Mouse (Mus musculus) embryonic facial prominence, embryonic 14.5 days (tissue): ENCODE data around the gene Crip3. TPM values are rescaled to one million over a fixed set of nuclear protein-coding genes. Genes with fewer than 3 reads are reported as not detected.

ENCODE experiments used
- ATAC-seq: fragments of 200-750 bp; cut with Nextera tagmentation; 2 replicates; pipeline ENCODE4 v1.8.0; 2017; ENCODE audit warnings: low read depth, moderate number of reproducible peaks, moderate TSS enrichment
- DNase-seq: peaks from one replicate; pipeline ENCODE4 v3.0.0-alpha.2; 2015; ENCODE audit warnings: low spot score
- H3K27ac ChIP-seq: fragments of 300-500 bp; sonication (generic); replicated peaks from 2 replicates; pipeline ENCODE4 v1.5.1; 2014; ENCODE audit warnings: low read depth, mild to moderate bottlenecking, low read length, moderate library complexity
- H3K27me3 ChIP-seq: fragments of 300-500 bp; sonication (generic); replicated peaks from 2 replicates; pipeline ENCODE4 v1.6.1; 2014; ENCODE audit warnings: low read length; ENCODE audit not compliant: control insufficient read depth, insufficient read depth
- H3K36me3 ChIP-seq: fragments of 300-500 bp; sonication (generic); 2 replicates; pipeline ENCODE4 v1.6.1; 2014; ENCODE audit warnings: low read length, mixed read lengths; ENCODE audit not compliant: control insufficient read depth, insufficient read depth
- H3K4me1 ChIP-seq: fragments of 300-500 bp; sonication (generic); 2 replicates; pipeline ENCODE4 v1.6.1; 2014; ENCODE audit warnings: antibody characterized with exemption, low read length; ENCODE audit not compliant: control insufficient read depth, insufficient read depth
- H3K4me2 ChIP-seq: fragments of 300-500 bp; sonication (generic); 2 replicates; pipeline ENCODE4 v1.6.1; 2014; ENCODE audit warnings: low read depth, mild to moderate bottlenecking, low read length, moderate library complexity, mixed read lengths
- H3K4me3 ChIP-seq: fragments of 300-500 bp; sonication (generic); 2 replicates; pipeline ENCODE4 v1.5.1; 2014; ENCODE audit warnings: low read depth, mild to moderate bottlenecking, low read length
- H3K9ac ChIP-seq: fragments of 300-500 bp; sonication (generic); 2 replicates; pipeline ENCODE4 v1.6.1; 2014; ENCODE audit warnings: low read depth, mild to moderate bottlenecking, low read length, moderate library complexity, mixed read lengths
- H3K9me3 ChIP-seq: fragments of 300-500 bp; sonication (generic); 2 replicates; pipeline ENCODE4 v1.6.1; 2016; ENCODE audit warnings: low read length; ENCODE audit not compliant: control insufficient read depth
- WGBS: fragments of 180-500 bp; shearing (Covaris S2); extraction: QIAGEN DNeasy Blood & Tissue Kit; methylation state at CpG from one replicate; pipeline ENCODE4 v1.1.7; 2014; 5-methylcytosine and 5-hydroxymethylcytosine counted together
- polyA plus RNA-seq: library from polyadenylated mRNA; unstranded; fragments of >200 nt; fragmentation: Nextera tagmentation; extraction: Ambion mirVana; gene quantifications from 2 replicates; pipeline ENCODE4 v1.2.1, GENCODE M21; 2014

Gene Crip3
- polyA plus RNA-seq, 1 experiment from 2014 or later: 0.99 TPM

DNA sequence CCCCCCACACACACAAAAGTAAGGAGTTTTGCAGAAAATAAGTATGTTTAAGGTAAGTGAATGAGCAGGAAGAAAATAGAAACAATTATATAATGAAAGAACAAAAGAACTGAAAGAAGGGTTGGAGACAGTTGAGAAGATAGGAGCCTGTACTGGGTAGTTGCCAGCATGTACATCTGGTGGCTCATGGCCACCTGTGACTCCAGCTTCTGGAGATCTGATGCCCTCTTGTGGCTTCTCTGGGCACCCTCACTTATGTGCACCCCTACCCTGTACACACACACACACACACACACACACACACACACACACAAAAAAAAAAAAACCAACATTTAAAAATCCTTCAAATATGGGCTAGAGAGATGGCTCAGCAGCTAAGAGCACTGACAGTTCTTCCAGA lies 9.0 kb upstream of the Crip3 start:
- H3K27me3 ChIP-seq: no peaks in the 10 kb centered on the region

DNA sequence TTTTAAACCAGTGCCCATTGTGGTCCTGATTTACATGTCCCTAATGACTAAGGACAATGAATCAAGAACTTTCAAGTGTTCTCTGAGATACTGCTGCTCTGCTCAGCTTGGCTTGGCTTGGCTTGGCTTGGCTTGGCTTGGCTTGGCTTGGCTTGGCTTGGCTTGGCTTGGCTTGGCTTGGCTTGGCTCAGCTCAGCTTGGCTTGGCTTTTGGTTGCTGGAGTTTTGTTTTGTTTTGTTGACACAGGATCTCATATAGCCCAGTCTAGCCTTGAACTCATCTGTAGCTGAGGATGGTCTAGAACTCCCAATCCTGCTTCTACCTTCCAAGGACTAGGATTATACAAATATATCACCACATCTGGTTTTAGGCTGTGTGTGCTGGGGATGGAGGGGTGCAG lies 2.2 kb upstream of the Crip3 start:
- Histone ChIP-seq H3K9ac (no peak overlapping the region), H3K36me3 (no peaks in the 10 kb centered on the region), H3K9me3 (no peaks in the 10 kb centered on the region), H3K4me3 (no peak overlapping the region), H3K4me2 (no peak overlapping the region), H3K27me3 (no peaks in the 10 kb centered on the region), H3K4me1 (peaks cover 7% of the 10 kb centered on the region; the same call in 1 of the 2 replicates), H3K27ac (no peak overlapping the region)
- DNase-seq (no peak), ATAC-seq (no peak)

More for the DNA sequence above, 9.0 kb upstream of the Crip3 start:
- Histone ChIP-seq H3K36me3 (0 out of 2 replicates have a peak, but pooled peaks cover 7% of the 10 kb centered on the region), H3K4me1 (no peaks in the 10 kb centered on the region), H3K4me2 (no peak overlapping the region), H3K9me3 (no peaks in the 10 kb centered on the region), H3K27ac (no peak overlapping the region), H3K9ac (no peak overlapping the region), H3K4me3 (no peak overlapping the region)
- ATAC-seq (no peak), DNase-seq (no peak)

DNA sequence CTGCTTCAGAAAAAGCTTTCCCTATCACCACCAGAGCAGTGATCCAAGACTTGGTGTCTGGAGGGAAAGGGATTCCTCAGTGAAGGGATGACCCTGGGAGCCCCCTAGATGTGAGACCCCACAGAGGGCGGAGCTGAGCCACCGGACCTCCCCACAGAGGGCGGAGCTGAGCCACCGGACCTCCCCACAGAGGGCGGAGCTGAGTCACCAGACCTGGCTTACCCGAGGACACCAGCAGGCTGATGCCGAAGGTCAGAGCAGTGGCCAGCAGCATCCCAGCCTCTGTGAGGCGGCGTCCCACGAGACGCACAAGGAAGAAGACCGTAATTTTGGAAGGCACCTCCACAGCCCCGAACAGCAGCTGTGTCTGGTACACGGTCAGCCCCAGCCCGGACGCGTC lies 4.9 kb downstream of the Crip3 start:
- H3K27me3 ChIP-seq: 0 out of 2 replicates have a peak, but pooled peaks cover 4% of the 10 kb centered on the region
- DNase-seq: no peak

DNA sequence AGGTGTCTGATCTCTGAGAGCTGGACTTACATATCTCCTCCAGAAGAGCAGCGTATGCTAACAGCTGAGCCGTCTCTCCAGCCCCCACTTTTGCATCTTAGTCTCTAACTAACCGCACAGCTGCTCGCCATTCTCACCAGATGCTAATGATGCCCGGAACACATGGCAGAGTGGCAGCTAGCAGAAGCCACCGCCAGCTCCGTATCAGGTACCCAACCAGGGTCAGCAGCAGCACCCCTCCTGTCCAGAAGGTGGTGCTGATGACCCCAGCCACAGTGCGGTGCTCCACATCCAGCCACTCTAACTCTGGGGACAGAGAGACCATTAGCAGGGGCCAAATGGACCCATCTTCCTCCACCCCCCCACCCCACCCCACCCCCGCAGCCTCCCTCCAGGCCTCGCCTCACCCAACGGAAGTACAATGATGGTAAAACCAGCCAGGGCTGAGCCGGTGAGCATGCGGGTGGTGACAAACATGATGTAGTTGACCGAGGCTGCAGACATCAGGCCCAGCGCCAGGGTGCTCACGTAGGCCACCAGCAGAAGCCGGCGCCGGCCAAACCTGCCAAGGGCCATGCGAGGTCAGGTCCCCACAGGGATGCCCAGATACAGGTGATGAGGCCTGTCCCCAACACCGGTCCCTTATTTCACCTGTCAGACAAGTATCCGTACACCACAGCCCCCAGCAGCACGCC lies 8.1 kb downstream of the Crip3 start:
- Histone ChIP-seq H3K4me3 (no peak overlapping the region), H3K9me3 (no peaks in the 10 kb centered on the region), H3K27ac (no peak overlapping the region), H3K4me1 (peaks cover 5% of the 10 kb centered on the region; the same call in 1 of the 2 replicates), H3K9ac (peak overlapping the region; percentile 25; the same call in 1 of the 2 replicates), H3K27me3 (0 out of 2 replicates have a peak, but pooled peaks cover 4% of the 10 kb centered on the region), H3K4me2 (no peak overlapping the region; the same call in 1 of the 2 replicates), H3K36me3 (no peaks in the 10 kb centered on the region)
- peak; percentile 73 for ATAC-seq
- peak; percentile 44 for DNase-seq
- 23% methylated on average over 19 of the region's 23 CpGs for WGBS

More for the DNA sequence above, 4.9 kb downstream of the Crip3 start:
- Histone ChIP-seq H3K36me3 (no peaks in the 10 kb centered on the region), H3K4me3 (peak overlapping the region; percentile 14; the same call in 1 of the 2 replicates), H3K4me2 (peak overlapping the region; percentile 49), H3K4me1 (peaks cover 12% of the 10 kb centered on the region), H3K9me3 (no peaks in the 10 kb centered on the region), H3K9ac (peak overlapping the region; percentile 40; the same call in 1 of the 2 replicates), H3K27ac (no peak overlapping the region)
- ATAC-seq: no peak; the same call in 1 of the 2 replicates
- WGBS: 3% methylated on average over 15 of the region's 17 CpGs

DNA sequence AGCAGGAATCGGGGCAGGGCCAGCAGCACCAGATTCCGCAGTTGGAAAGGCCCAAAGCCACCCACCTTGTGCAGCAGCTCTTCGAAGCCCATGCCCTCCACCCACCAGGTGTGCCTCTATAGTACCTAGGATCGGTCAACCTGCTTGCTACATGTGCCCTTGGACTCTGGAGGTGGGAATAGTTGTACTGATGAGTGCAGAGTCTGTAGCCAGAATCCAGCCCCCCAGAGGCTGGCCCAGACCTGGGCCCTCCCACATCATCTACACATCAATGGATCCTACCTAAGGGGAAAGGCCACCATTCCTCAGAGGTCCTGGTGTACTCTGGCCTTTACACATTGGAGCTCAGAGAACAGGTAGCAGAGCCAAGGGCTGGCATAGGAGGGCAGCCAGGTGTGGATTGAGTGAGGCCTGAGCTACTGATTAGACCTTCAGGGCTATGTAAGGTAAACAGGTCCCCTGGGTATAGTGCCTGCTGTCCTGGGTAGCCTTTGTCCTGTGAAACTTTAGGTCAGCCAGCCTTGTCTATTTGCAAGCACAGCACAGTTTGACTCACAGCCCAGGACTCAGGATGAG lies 9.7 kb downstream of the Crip3 start, which contains the start of gene Slc22a7:
Gene Slc22a7, minus strand, starts transcription at position 160 of the 576 bp plus-strand sequence.
- H3K4me2 ChIP-seq: no peak within 1 kb of the TSS
- DNase-seq (no peak), ATAC-seq (no peak)
- H3K36me3 ChIP-seq: no peaks in the 10 kb centered on the region
- H3K27me3 ChIP-seq: peaks cover 17% of the 10 kb centered on the region
- H3K9ac ChIP-seq: 0 out of 2 replicates have a peak within 1 kb of the TSS, but pooled peaks have one; percentile 25
- WGBS: 78% methylated on average over 4 of the region's 4 CpGs
- H3K27ac ChIP-seq: no peak within 1 kb of the TSS
- peaks cover 5% of the 10 kb centered on the region; the same call in 1 of the 2 replicates for H3K4me1 ChIP-seq
- H3K9me3 ChIP-seq: no peaks in the 10 kb centered on the region
- no peak within 1 kb of the TSS for H3K4me3 ChIP-seq

DNA sequence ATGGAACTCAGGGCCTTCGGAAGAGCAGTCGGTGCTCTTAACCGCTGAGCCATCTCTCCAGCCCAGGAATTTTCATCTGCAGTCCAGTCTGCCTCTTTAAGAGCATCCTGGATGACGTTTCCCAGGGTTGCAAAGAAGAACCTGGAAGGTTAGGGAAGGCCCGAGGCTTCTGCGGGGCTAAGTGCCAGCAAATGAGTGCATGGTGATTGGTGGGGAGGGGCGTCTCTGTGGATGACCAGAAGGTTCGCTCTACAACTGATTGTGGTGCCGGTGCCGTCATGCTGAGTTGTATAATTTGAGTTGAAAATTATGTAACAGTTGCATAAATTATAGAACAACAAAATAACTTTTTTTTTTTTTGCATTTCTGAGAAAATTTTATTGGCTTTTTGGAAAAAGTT lies 10.4 kb downstream of the Crip3 start:
- no peak overlapping the region for H3K27ac ChIP-seq
- H3K4me2 ChIP-seq: no peak overlapping the region
- WGBS: 92% methylated on average over 10 of the region's 10 CpGs
- no peak overlapping the region for H3K4me3 ChIP-seq
- no peaks in the 10 kb centered on the region for H3K9me3 ChIP-seq
- no peak for ATAC-seq
- no peak for DNase-seq
- peaks cover 25% of the 10 kb centered on the region for H3K27me3 ChIP-seq
- H3K36me3 ChIP-seq: no peaks in the 10 kb centered on the region
- H3K9ac ChIP-seq: no peak overlapping the region
- no peaks in the 10 kb centered on the region for H3K4me1 ChIP-seq

DNA sequence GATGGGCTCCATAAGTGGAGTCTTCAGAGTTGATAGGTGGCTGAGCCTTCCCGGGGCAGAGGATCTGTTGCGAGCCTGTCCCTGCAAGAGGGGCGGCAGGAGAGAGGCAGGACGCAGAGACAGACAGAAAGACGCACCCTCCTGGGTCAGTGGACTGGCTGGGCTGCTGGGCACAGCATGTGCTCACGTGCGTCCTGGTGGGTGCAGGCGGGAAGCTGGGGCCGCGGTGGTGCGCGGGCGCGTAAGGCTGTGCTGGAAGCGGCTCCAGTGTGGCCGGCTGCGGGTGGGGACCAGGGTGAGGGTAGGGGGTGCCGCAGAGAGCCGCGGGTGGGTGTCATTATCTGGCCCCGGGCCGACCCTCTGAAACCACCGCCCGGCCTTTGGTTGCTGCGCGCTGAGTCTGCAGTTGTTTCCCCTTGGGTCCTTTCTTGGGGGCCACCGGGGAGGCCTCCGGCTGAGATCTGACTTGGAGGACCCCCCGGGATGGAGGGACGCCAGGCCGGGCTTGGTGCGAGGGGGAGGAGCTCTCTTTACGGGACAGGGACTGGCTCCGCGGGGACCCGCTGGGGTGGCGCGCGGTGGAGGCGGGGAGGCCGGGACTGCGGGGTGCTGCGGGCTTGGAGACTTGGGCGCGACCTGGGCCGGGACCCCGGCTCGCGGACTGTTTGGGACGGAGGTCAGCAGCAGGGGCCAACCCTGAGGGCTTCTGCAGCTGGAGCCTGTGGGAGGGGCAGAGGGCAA lies 16.3 kb downstream of the Crip3 start:
- H3K27me3 ChIP-seq: peaks cover 45% of the 10 kb centered on the region
- peaks cover 3% of the 10 kb centered on the region; the same call in 1 of the 2 replicates for H3K4me1 ChIP-seq
- ATAC-seq (no peak; the same call in 1 of the 2 replicates), DNase-seq (no peak)
- H3K4me3 ChIP-seq: peak overlapping the region; percentile 41
- 1% methylated on average over 32 of the region's 50 CpGs for WGBS
- no peak overlapping the region for H3K27ac ChIP-seq
- H3K36me3 ChIP-seq: no peaks in the 10 kb centered on the region
- peak overlapping the region; percentile 78 for H3K4me2 ChIP-seq
- peak overlapping the region; percentile 54 for H3K9ac ChIP-seq
- H3K9me3 ChIP-seq: no peaks in the 10 kb centered on the region

DNA sequence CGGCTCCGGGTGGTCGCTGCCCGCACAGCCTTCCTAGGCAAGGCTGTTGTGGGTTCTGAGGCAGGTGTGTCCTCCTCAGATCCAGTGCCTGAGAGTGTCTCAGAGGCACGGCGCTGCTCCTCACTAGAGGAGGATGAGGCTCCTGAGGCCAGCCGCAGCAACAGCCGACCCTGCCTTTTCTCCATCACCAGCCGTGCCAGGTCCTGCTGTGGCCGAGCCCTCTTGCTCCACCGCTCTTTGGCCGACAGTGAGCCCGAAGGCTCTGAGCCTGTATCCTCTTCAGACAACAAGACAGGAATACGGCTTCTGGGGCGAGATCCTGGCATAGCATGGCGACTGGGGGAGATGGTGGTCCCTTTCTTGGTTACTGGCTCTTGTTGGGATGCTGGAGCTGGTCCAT lies 17.5 kb downstream of the Crip3 start:
- Histone ChIP-seq H3K4me1 (peaks cover 3% of the 10 kb centered on the region; the same call in 1 of the 2 replicates), H3K9ac (no peak overlapping the region), H3K9me3 (peaks cover 2% of the 10 kb centered on the region; the same call in 1 of the 2 replicates), H3K36me3 (no peaks in the 10 kb centered on the region), H3K4me2 (no peak overlapping the region), H3K27ac (no peak overlapping the region), H3K27me3 (peaks cover 45% of the 10 kb centered on the region), H3K4me3 (no peak overlapping the region)
- no peak for DNase-seq
- no peak for ATAC-seq
- WGBS: 89% methylated on average over 14 of the region's 16 CpGs
